Mouse (Mus musculus): ENCODE results near the gene D16Ertd472e.

- no peak for TF ChIP-seq CTCF (IDR thresholded peaks at IDR 0.05; ENCODE audit: control insufficient read depth, insufficient read depth, insufficient replicate concordance, low read depth, low read length)
- TF ChIP-seq POLR2A (IDR thresholded peaks at IDR 0.05; ENCODE audit: control insufficient read depth, low read depth, low read length) = no peak
Measured at GRCm38 (mm10) chr16:78546529-78546928, 30.0 kb downstream of the D16Ertd472e start.
